Mouse (Mus musculus): ENCODE measurements around the gene Utrn.

The Utrn gene

DNA sequence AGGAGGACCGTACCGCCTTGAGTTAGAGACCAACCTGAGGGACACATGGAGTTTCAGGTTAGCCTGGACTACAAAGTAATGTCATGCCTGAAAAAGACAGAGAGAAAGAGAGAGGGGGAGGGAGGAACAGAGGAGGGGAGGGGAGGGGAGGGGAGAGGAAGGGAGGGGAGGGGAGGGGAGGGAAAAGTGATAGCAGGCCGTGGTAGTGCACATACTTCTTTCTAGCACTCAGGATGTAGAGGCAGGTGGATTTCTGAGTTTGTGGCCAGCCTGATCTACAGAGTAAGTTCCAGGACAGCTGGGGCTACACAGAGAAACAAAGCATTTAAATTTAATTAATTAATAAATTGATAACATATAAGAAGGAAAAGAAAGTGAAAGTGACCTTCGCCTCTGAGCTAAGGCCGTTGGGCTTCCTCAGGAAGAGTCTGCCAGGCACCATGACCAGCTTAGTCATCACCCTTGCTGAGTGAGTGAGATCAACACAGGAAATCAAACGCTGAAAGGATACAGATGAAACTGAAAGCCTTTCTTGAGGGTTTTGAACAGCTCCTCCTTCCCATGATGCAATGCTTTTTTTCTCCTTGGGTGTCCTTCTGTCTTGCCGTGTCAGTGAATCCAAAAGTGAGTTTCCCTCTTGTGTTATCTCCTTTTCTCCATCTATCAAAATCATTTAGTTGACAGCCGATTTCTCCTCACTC is 5.6 kb upstream of the Utrn start:
- ATAC-seq (ENCODE audit: insufficient number of reproducible peaks, low FRiP score, low TSS enrichment) = no peak

DNA sequence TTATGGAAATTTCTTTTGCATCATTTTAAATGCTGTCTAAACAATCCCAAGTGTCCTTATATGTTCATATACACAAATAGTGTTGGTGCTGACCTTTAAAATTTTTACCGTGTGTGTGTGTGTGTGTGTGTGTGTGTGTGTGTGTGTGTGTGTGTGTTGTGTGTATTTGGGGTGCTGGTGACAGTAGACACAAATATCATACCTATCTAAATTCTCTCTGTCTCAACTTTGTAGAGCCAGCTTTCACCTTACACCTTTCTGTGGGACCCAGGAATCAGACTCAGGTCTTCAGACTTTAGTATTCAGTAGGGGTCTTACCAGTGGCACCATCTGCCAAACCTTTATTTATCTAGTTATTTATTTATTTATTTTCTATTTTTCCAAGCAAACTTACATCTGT is 681 bp upstream of the Utrn start:
- no peak for ATAC-seq (ENCODE audit: insufficient number of reproducible peaks, low FRiP score, low TSS enrichment)

DNA sequence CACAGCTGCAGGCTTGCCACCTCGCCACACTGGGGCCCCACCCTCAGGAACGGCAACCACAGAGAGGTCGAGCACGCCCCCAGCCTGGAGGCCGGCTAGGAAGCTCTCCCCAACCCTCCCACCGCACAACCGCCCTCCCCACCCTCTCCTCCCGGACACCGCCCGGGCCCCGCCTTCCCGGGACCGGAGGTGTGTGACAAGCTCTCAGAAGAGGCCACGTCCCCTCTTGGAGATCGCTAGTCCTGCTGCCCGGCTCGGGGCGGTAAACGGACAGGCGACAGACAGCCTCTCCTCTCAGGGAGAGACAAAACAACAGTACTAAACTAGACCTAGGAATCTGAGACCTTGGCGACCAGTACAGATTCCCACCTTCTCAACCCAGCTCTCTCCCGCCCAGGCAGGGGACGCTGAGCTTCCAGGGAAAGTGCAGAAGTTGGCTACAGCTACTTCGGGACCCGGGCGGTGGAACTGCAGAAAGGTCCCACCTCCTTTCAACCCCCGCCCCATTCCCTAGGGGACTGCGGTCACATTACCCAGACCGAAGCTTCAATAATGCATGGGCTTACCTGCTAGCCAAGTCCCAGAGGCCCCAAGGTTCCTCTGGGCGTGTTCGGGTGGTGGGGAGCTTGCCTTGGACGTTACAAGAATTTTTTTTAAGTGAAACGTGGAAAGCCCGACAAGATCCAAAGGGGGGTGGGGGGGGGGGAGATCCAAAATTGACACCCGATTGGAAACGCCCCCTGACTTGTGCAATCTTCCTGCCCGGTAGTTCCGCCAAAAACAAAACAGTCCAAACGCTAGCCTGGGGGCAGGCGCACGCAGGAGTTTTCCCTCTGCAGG is 756 bp downstream of the Utrn start:
- peak; percentile 66 for ATAC-seq (ENCODE audit: insufficient number of reproducible peaks, low FRiP score, low TSS enrichment)

DNA sequence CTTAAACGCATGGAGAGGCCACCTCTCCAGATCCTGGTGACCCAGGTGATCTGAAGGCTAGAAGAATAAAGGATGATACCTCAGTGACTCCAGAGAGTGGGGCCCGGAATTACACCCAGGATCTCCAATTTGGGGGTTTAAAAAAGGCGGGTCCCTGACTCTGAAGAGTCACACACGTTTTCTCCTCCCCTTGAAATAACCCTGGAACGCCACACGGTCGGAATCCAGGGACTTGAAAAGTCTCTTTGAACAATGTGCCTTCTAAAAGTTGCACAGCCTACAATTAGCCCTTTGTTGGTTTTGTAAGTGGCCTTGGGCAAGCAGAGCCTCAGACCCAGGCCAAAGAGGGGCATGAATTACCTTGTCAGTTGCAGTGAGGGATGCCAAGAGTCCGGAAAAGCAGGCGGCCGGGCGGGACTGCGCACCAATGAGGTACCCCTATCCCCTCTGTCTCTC is 1.4 kb downstream of the Utrn start:
- ATAC-seq (ENCODE audit: insufficient number of reproducible peaks, low FRiP score, low TSS enrichment) = no peak

DNA sequence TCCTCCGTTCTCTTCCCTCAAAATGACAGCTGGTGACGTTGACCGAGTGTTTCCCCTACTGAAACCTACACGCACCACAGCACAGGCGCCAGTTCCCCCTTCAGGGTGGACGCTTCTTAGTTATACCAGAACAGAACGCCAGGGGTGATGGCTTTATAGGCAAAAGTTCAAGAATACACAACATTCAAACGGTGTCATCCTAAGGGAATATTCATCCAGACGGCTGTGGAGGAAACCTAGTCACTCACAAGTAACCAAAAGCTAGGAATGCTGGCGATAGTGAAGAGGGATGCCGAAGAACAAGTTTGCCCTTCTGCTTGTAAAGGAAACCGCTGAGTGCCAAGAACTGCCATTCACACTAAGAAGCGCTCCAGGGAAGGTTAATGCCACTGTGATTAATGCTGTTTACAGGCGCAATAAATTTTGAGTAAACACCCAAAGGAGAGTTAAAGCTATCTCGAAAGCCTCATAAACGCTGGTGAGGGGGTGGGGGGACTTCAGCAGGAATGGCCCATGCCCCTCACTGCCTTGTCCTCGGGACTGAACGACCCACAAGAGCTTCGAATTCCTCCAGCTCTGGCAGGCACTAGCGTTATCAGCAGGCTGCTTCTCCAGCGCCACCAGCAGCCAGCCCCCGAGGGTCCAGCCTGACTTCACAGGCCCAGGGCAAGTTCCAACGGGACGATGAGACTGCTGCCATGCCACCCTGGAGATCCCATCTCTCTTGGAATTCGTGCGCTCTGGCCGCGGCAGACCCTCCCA is 2.0 kb downstream of the Utrn start:
- 0 out of 2 replicates have a peak, but pooled peaks have one; percentile 4 for ATAC-seq (ENCODE audit: insufficient number of reproducible peaks, low FRiP score, low TSS enrichment)

DNA sequence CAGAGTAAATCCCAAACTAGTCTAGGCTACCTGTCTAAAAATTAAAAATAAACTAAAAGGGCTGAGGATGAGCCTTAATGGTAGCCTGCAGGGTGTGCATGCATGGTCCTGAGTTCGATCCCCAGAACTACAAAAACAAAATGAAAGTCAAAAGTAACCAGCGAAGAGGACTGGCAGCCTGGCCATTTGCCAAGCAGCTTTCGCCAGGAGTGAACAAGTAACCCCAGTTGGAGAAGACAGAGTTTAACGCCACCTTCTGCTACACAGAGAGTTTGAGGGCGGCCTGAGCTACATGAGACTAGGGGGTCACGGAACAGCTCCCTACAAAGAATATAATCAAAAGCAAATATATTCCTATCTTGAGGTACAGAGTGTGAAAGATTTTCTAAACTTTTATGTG is 4.0 kb downstream of the Utrn start:
- ATAC-seq (ENCODE audit: insufficient number of reproducible peaks, low FRiP score, low TSS enrichment) = no peak

DNA sequence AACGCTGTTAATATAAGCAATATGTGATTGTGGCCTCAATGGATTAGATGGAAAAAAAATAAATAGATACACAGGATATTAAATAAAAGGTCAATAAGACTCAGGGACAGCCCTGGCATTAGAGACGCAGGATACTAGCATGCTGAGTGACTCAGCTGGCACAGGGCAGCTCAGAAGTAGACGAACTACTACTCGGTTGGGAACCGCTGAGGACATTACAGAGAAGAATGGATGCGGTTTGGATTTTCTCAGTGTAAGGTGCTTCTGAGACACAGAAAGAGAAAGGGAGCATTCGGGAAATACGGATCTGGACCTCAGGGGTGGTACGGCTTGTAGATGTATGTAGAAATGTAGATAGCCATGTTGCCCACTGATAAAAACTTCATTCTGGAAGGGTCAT is 5.6 kb downstream of the Utrn start:
- no peak for ATAC-seq (ENCODE audit: insufficient number of reproducible peaks, low FRiP score, low TSS enrichment)

DNA sequence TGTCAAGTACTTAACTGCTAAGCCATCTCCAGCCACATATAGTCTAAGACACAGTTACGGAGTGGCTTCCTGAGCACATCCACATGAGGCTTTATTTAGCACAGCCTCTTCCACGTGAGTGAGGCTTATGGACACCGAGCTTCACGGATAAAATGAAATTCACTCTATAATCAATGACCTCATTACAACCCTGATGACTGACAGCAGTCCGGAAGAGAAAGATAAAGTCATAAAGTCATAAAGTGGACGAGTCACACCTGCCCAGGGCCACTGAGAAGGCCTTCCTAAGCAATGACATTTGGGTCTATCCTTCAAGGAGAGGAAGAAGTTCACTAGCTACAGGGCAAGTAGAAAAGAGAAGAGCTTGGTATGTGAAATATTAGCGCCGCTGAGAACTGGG is 7.1 kb downstream of the Utrn start:
- ATAC-seq (ENCODE audit: insufficient number of reproducible peaks, low FRiP score, low TSS enrichment) = no peak

DNA sequence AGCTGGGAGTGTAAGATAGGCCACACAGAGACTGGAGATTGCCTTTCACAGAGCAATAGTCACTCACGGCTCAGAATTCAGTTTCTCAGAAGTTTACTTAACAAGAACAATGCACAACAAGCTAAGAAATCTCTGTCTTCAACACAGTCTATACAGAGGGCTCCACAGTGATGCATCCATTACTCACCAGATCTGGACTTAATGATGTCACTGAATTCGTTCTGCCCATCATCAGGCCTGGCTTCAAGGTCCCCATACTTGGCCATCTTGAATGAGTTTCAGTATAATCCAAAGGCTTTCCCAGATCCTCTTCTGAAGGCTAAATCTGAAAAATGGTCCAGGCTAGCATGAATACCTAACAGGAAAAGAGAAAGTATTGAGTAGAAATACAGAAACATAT is 7.8 kb downstream of the Utrn start:
- no peak for ATAC-seq (ENCODE audit: insufficient number of reproducible peaks, low FRiP score, low TSS enrichment)

DNA sequence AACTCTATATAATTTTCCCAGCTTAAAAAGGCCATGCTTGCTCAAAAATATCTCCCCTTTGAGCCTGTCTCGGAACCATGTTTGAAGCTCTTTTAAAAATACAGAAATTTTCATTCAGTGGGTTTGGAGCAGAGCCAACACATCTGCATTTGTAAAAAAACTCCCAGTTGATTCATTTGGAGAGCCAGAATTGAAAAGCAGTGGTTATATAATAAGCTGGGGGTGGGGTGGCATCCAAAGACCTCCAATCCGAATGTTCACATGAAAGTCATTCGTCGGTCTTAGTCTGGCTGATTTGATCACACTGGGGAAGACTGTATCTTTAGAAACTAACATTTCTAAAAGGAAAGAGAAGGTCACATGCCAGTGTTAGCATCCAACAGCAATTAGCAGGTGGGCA is 8.4 kb downstream of the Utrn start:
- ATAC-seq (ENCODE audit: insufficient number of reproducible peaks, low FRiP score, low TSS enrichment) = no peak

DNA sequence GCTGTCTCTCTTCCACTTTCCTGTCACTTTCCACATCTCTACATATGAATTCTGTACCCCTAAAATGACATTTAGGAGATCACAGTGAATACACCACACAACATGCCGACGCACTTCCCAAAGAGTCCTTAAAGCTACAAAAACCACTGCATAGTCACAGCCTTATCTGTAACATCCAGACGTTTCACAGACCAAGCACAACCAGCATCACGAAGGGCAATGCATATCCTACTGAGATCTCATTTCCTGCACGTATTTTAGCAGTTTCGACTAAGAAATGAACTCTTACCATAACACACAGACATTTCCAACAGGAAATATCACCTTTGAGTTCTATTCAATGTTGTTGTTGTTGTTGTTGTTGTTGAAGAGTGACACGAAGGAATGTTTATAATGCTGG is 8.8 kb downstream of the Utrn start:
- no peak for ATAC-seq (ENCODE audit: insufficient number of reproducible peaks, low FRiP score, low TSS enrichment)

DNA sequence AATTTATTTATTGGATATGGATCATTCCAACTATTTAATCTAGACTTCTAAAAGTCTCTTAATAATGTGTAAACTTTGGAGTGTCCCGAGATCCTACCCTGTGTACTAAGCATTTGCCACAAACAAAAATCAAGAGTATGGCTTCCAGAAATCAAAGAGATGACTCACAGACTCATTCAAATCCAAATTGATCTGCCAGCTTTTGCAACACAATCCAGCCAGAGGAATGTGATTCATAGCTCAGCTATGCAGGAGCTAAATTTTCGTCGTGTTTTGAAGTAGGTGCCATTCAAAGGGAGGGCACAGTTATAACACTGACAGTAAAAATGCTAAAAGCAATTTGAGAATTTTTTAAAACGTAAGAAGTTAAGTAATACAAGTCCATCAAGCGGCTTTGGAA is 11.1 kb downstream of the Utrn start:
- no peak for ATAC-seq (ENCODE audit: insufficient number of reproducible peaks, low FRiP score, low TSS enrichment)

DNA sequence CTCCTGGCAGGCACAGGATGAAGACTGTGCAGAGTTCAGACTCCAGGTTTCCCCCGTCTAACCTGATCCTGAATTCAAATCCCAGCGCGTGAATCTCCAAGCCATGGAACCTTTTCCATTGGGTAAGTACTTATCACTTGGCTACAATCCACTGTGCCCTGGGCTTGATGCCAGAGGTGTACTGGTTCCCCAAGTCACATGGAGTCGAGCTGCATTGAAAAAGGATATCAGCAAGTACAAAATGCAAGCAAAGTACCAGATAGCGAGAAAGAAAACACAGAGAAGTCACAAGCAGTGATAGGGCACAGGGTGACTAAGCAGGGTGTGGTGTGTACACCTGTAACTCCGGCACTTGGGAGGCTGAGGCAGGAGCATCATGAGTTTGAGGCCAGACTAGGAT is 14.9 kb downstream of the Utrn start:
- ATAC-seq (ENCODE audit: insufficient number of reproducible peaks, low FRiP score, low TSS enrichment) = no peak

DNA sequence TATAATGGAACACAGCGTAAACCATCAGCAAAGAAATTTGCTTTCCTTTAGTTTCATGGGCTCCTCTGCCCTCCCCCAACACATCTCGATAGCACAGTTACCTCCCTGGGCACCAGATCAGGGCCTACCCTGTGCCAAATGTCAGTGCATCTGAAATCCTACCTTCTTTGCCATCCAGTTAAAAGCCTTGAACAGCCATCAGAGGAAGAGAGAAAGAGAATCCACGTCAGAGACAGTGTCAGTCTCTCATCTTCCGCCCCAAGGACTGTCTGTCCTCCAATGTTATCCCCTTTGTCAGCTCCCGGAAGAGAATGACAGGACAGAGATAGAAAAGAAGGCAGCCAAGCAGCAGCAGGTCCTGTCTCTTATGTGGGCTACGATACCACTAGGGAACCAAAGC is 15.4 kb downstream of the Utrn start:
- peak; percentile 43; the same call in 1 of the 2 replicates for ATAC-seq (ENCODE audit: insufficient number of reproducible peaks, low FRiP score, low TSS enrichment)

DNA sequence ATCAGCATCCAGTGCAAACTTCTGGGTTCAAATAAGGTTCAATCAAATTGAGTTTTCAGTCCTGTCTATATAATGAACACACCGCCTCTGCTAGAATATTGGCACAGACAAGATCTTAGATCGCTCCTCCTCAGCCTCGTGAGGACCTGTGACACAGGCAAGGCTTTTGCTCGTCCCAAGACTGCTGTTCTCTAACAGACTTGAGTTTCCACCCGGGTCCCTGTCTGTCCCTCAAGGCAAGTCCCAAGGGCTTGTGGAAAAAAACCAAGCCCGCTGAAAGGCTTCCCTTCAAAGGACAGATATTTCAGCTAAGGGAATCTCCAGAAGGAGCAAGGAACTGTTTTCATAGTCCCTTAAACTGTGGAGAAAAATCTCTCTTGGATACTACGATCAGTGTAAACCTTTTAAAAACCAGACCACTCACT is 16.0 kb downstream of the Utrn start:
- ATAC-seq (ENCODE audit: insufficient number of reproducible peaks, low FRiP score, low TSS enrichment) = no peak

DNA sequence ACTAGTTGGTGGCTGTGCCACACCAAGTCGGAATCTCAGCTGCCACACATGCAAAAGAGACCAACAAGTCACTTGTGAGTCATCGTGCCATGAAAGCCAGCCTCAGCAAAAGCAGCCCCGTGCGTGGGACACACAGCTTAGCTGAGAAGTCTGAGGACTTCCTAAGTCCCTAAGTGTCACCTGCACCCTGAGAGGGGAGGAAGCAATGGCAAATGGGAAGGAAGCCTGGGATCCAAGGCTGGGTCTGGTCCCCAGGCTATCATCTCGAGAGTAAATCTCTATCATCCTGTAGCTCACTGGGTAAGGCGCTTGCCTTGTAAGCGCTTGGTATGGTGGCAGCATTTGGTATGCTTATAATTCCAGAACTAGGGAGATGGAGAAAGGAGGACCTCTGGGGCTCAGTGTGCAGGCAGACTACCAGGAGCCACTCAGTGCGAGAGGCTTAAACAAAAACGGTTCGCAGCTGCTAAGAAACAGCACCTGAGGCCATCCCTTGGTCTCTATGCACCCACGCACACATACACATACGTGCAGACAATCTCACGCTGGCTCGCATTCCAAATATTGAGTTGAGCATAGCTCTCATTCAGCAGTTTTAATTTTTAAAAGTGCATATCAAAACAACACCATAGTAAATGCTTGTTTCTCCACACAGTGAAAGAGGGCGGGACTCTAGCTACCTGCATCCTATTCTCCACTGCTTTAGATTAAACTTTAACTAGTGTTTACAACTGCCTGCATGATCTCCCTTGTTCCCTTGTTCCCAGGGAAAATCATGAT is 16.6 kb downstream of the Utrn start:
- ATAC-seq (ENCODE audit: insufficient number of reproducible peaks, low FRiP score, low TSS enrichment) = no peak

DNA sequence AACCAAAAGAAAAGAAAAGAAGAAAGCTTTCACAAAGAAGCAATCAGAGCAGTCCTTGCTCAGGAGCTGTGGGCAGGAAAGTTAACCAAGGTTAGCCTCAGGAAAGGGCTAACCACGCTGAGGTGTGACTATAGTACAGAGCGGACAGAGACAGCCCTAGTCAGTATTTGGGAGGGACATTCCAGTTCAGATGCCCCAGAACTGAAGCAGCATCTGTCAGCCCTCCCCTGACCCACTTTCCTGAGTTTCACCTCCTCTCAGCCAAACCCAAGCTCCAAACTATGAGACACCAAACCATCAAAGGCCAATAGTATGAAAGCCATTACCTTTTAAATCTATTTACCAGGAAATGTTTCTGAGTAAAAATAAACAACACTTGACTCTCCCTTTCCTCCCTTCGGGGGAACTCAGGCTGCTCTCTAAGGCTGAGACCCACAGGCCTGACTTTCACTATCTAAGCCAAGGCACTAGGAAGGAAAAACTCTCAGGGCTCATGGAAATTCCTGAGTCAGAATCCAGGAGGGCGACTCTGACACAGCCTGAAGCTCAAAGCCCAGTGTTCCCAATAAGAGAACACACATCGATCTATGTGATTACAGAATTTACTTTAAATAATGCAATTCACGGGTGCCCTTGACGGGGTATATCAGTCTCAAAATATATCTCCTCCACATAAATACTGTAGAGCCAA is 18.2 kb downstream of the Utrn start:
- 0 out of 2 replicates have a peak, but pooled peaks have one; percentile 43 for ATAC-seq (ENCODE audit: insufficient number of reproducible peaks, low FRiP score, low TSS enrichment)

DNA sequence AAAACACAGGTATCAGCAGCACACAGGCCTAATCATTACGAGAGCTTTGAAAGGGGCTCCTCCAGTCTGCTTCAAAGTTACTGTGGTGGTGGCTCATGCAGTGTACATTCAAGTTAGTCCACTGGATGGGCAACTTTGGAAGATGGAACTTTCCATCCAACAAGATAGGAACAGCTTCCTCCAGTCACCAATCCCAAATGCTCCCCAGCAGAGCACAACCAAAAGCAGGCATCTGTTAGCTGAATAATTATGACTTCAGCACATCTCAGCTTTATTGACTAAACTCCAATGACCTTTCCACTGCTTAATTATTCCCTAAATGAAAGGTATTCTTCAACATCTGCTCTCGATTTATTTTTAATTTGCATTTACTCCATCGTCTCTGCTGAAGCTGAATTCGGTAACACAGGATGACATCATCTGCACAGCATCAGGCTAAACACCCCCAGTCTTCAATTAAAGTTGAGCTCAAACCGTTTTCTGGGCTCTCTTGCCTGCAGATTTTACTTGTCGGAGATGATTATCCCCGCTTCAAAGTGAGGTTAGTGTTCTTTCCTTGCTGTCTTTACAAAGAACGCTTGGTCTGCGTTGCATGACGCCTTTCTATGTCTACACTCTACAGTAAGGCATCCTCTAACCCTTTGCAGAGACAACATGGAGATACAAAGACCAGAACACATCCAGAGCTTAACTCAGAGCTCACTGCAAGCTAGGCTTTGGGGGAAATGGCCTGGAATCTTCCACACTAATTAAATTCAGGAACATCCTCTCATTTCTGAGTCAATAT is 20.6 kb downstream of the Utrn start:
- no peak for ATAC-seq (ENCODE audit: insufficient number of reproducible peaks, low FRiP score, low TSS enrichment)

DNA sequence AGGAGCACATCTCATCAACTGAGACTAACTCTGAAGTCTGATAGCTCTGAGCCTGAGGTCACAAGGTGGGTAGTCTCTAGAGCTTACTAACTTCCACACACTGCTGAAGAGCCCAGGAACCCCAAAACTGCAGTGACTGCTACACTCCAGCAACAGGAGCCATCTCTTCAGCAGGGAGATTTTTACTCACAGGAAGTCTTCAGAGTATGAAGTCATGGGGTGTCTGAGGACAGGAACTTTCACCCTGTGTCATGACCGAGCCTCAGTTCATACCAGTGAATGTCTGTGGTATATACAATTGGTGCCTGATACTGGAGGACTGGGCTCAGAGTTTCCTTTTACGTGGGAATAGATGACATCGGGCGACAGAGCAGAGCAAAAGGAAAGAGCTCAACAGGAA is 26.6 kb downstream of the Utrn start:
- ATAC-seq (ENCODE audit: insufficient number of reproducible peaks, low FRiP score, low TSS enrichment) = no peak

Data from cerebellum, adult (tissue).